Mouse (Mus musculus): ENCODE measurements around the gene Rdx. TPM values are rescaled to one million over a fixed set of nuclear protein-coding genes. Genes with fewer than 3 reads are reported as not detected.

The Rdx gene
- polyA plus RNA-seq, 1 experiment from 2014 or later = 108 TPM

DNA sequence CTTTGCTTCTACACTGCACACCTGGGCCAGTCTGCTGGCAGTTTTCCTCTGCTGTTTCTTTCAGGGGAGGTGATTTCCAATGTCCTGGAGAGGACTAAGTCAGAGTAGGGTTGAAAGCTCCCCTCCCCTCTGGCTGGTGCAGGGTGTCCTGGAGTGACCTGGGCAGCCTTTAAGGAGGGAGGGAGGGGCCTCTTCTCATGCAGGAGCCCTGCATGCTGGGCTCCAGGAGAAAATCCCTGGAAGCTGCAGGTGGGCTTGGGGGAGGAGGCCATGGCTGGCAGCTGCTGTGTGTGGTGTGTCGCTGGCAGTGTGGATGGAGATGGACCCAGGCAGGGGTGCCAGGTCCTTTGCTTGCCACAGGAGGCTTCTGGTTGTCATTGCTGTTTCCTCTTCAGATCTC is 50.4 kb downstream of the Rdx start:
- 42% methylated on average over 1 of the region's 1 CpGs for WGBS
- Histone ChIP-seq H3K9ac (replicated peaks) (no peak overlapping the region), H3K27ac (replicated peaks) (no peak overlapping the region), H3K27me3 (no peaks in the 10 kb centered on the region), H3K4me1 (0 out of 2 replicates have a peak, but pooled peaks cover 3% of the 10 kb centered on the region), H3K36me3 (no peaks in the 10 kb centered on the region), H3K9me3 (no peaks in the 10 kb centered on the region), H3K4me3 (no peak overlapping the region), H3K4me2 (replicated peaks) (no peak overlapping the region)
- no peak for ATAC-seq (replicated peaks)

DNA sequence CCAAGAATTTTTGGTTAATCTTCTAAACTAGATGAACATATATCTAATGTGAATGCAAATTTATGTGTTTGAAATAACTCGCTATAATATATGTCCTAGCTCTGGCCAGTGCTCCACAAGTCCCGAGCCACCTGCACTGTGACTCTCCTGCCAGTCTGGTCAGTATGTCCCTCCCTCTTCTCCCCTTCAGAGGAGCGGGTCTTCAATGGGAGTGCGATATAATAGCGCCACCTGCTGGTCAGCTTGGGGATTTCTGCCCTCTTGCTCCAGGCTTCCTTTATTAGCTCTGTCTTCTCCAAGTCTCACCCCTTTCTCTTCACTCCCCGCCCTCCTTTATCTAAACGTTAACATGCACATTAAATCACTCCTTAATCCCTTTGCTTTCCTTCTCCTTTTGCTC is 51.6 kb downstream of the Rdx start:
- H3K4me1 ChIP-seq = 0 out of 2 replicates have a peak, but pooled peaks cover 3% of the 10 kb centered on the region
- no peak overlapping the region for H3K9ac ChIP-seq (replicated peaks)
- no peak overlapping the region for H3K4me3 ChIP-seq
- WGBS = under 1% methylated on average over 7 of the region's 7 CpGs
- no peaks in the 10 kb centered on the region for H3K36me3 ChIP-seq
- H3K9me3 ChIP-seq = no peaks in the 10 kb centered on the region
- H3K27ac ChIP-seq (replicated peaks) = no peak overlapping the region
- peak; percentile 73 for ATAC-seq (replicated peaks)
- H3K4me2 ChIP-seq (replicated peaks) = no peak overlapping the region
- no peaks in the 10 kb centered on the region for H3K27me3 ChIP-seq

GRCm38 (mm10) chr9:52100426-52100825 is 53.5 kb downstream of the Rdx start:
- Histone ChIP-seq H3K9me3 (no peaks in the 10 kb centered on the region), H3K9ac (replicated peaks) (no peak overlapping the region), H3K27me3 (no peaks in the 10 kb centered on the region), H3K4me3 (no peak overlapping the region), H3K4me2 (replicated peaks) (no peak overlapping the region), H3K27ac (replicated peaks) (no peak overlapping the region), H3K36me3 (no peaks in the 10 kb centered on the region), H3K4me1 (0 out of 2 replicates have a peak, but pooled peaks cover 3% of the 10 kb centered on the region)
- WGBS = 93% methylated on average over 14 of the region's 14 CpGs
- no peak for ATAC-seq (replicated peaks)

- H3K9me3 ChIP-seq = no peaks in the 10 kb centered on the region
- no peak overlapping the region for H3K4me3 ChIP-seq
- H3K27ac ChIP-seq (replicated peaks) = no peak overlapping the region
- no peak overlapping the region for H3K9ac ChIP-seq (replicated peaks)
- H3K4me1 ChIP-seq = 0 out of 2 replicates have a peak, but pooled peaks cover 3% of the 10 kb centered on the region
- no peak overlapping the region for H3K4me2 ChIP-seq (replicated peaks)
- no peaks in the 10 kb centered on the region for H3K36me3 ChIP-seq
- H3K27me3 ChIP-seq = no peaks in the 10 kb centered on the region
- 65% methylated on average over 13 of the region's 13 CpGs for WGBS
- ATAC-seq (replicated peaks) = no peak; the same call in 1 of the 2 replicates
Observed at GRCm38 (mm10) chr9:52102060-52102844, 55.3 kb downstream of the Rdx start.

DNA sequence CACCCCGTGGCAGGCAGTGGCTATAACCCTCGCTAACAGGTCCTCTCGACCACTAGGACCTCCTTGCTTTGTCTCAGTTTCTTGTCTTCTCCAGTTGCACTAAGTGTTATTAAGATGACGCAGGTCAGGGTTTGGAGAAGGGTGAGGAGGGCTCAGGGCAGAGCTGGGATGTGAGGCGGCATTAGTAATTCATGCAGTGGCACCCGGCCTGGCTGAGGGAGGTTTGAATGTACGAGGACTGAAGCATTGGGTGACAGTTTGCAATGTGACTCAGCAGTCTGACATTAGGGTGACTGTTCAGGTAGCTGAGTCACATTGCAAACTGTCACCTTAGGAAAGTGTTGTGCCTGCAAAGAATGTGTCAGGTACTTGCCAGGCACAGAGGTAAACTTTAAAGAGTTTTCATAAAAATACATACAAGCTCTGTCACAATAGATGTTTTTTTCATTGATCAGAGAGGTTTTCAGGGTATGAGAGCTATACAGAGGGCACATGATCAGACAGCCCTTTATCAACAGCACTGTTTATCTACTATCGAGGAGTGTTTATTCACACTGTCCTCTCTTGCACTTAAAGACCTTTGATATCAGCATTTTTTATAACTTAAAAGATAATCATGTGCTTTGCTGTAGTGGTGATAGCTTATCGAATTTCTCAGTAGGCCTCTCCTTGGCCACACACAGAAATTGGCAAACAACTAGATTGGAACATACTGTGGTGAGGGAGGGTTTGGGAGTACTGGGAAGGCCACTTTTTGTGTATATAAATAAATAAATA is 56.7 kb downstream of the Rdx start:
- Histone ChIP-seq H3K4me2 (replicated peaks) (no peak overlapping the region), H3K4me1 (0 out of 2 replicates have a peak, but pooled peaks cover 3% of the 10 kb centered on the region), H3K36me3 (no peaks in the 10 kb centered on the region), H3K27ac (replicated peaks) (no peak overlapping the region), H3K27me3 (no peaks in the 10 kb centered on the region), H3K9me3 (no peaks in the 10 kb centered on the region), H3K9ac (replicated peaks) (no peak overlapping the region), H3K4me3 (no peak overlapping the region)
- 81% methylated on average over 9 of the region's 9 CpGs for WGBS
- ATAC-seq (replicated peaks) = no peak

DNA sequence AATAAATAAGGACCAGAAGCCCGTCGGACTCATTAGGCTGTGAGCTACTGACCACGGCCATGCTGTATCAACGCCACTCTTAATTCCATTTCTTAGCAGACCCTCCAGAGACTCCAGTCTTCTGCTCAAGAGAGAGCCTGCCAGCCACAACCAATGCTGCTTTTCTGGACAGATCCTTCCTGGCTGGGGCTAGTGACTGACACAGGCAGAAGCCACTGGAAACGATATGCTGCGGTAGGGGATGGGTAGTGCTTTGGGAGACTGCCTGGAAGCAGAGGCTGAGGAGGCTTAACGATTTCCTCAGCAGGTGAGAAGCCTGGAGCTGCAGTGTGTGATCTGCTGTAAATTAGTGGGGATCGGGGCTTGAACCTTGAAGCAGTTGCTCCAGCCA is 57.2 kb downstream of the Rdx start:
- H3K9ac ChIP-seq (replicated peaks) = no peak overlapping the region
- H3K4me2 ChIP-seq (replicated peaks) = no peak overlapping the region
- H3K4me3 ChIP-seq = no peak overlapping the region
- H3K27me3 ChIP-seq = no peaks in the 10 kb centered on the region
- no peaks in the 10 kb centered on the region for H3K9me3 ChIP-seq
- H3K36me3 ChIP-seq = no peaks in the 10 kb centered on the region
- H3K4me1 ChIP-seq = 0 out of 2 replicates have a peak, but pooled peaks cover 3% of the 10 kb centered on the region
- 77% methylated on average over 8 of the region's 8 CpGs for WGBS
- ATAC-seq (replicated peaks) = no peak
- no peak overlapping the region for H3K27ac ChIP-seq (replicated peaks)

GRCm38 (mm10) chr9:52105423-52105822 is 58.5 kb downstream of the Rdx start:
- Histone ChIP-seq H3K9me3 (no peaks in the 10 kb centered on the region), H3K9ac (replicated peaks) (no peak overlapping the region), H3K27me3 (no peaks in the 10 kb centered on the region), H3K4me1 (0 out of 2 replicates have a peak, but pooled peaks cover 3% of the 10 kb centered on the region), H3K4me2 (replicated peaks) (no peak overlapping the region), H3K36me3 (no peaks in the 10 kb centered on the region; the same call in 1 of the 2 replicates), H3K27ac (replicated peaks) (no peak overlapping the region), H3K4me3 (no peak overlapping the region)
- no peak for ATAC-seq (replicated peaks)
- 90% methylated on average over 6 of the region's 6 CpGs for WGBS

DNA sequence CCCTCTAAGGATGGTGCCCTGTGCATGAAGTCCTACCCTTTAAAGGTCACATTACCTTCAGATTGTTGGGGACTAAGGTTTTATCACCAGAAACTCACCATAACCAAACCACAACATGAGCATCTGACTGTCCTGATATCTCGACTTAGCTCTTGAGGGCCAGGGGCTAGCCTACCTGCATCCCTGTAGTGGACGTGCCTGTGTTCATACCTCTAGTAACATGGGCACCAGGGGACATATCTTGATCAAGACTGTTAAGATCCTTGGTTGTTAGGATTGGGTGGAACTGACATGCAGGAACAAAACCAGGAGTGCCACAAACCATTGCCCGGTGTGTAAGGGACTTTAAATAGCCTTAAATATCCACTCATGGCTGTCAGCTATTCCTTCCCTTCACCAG is 60.2 kb downstream of the Rdx start:
- H3K4me2 ChIP-seq (replicated peaks) = no peak overlapping the region
- 99% methylated on average over 3 of the region's 3 CpGs for WGBS
- H3K4me3 ChIP-seq = no peak overlapping the region
- peaks cover 7% of the 10 kb centered on the region for H3K36me3 ChIP-seq
- no peak overlapping the region for H3K9ac ChIP-seq (replicated peaks)
- no peaks in the 10 kb centered on the region for H3K9me3 ChIP-seq
- H3K27ac ChIP-seq (replicated peaks) = no peak overlapping the region
- H3K4me1 ChIP-seq = no peaks in the 10 kb centered on the region
- H3K27me3 ChIP-seq = no peaks in the 10 kb centered on the region
- ATAC-seq (replicated peaks) = no peak

DNA sequence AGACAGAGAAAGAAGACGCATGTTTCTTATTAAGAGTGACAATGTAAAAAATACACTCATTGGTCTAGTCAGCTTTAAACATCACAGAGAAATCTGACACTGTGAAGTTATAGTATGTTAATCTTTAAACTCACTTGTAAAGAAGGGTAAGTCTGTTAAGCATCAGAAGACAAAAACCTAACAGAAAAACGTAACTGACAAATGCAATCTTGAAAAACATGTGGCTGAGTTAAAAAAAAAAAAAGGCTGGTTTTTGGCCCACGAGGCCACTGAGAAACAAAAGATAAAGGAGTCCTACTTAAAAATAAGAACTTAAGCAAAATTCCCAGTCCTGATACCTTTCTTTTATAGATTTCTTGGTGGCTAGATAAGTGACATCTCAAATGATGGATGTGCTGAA is 63.8 kb downstream of the Rdx start:
- no peaks in the 10 kb centered on the region for H3K9me3 ChIP-seq
- peaks cover 23% of the 10 kb centered on the region for H3K36me3 ChIP-seq
- WGBS = 87% methylated on average over 3 of the region's 3 CpGs
- no peaks in the 10 kb centered on the region for H3K27me3 ChIP-seq
- no peak overlapping the region for H3K4me2 ChIP-seq (replicated peaks)
- H3K4me1 ChIP-seq = no peaks in the 10 kb centered on the region
- no peak for ATAC-seq (replicated peaks)
- no peak overlapping the region for H3K9ac ChIP-seq (replicated peaks)
- H3K4me3 ChIP-seq = no peak overlapping the region
- no peak overlapping the region for H3K27ac ChIP-seq (replicated peaks)

DNA sequence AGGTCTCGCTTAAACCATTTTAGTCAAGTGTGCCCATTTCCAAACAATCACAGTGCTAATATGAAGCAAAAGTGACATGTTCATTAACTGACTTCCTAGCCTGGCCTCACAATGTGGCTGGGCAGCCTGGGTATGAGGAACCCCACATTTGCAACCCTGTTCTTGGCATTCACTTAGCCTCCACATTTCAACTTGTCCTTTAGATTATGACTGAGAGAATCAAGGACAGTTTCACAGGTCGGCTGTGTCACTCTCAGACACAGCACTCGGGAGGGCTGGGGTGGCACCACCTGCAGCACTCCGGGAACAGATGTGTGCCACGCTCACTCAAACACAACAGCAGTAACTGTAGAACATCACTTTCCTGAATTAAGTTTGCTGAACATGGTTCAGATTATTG is 66.1 kb downstream of the Rdx start:
- Histone ChIP-seq H3K27me3 (no peaks in the 10 kb centered on the region), H3K36me3 (peaks cover 40% of the 10 kb centered on the region), H3K4me3 (no peak overlapping the region), H3K4me2 (replicated peaks) (no peak overlapping the region), H3K27ac (replicated peaks) (no peak overlapping the region), H3K4me1 (no peaks in the 10 kb centered on the region), H3K9ac (replicated peaks) (no peak overlapping the region), H3K9me3 (no peaks in the 10 kb centered on the region)
- no peak for ATAC-seq (replicated peaks)
- 93% methylated on average over 5 of the region's 5 CpGs for WGBS

GRCm38 (mm10) chr9:52119212-52119611 is 72.2 kb downstream of the Rdx start:
- Histone ChIP-seq H3K4me3 (no peak overlapping the region), H3K9me3 (no peaks in the 10 kb centered on the region), H3K27me3 (no peaks in the 10 kb centered on the region), H3K27ac (replicated peaks) (no peak overlapping the region), H3K36me3 (peaks cover 47% of the 10 kb centered on the region), H3K4me2 (replicated peaks) (no peak overlapping the region), H3K9ac (replicated peaks) (no peak overlapping the region), H3K4me1 (no peaks in the 10 kb centered on the region)
- ATAC-seq (replicated peaks) = no peak
- 93% methylated on average over 4 of the region's 4 CpGs for WGBS

DNA sequence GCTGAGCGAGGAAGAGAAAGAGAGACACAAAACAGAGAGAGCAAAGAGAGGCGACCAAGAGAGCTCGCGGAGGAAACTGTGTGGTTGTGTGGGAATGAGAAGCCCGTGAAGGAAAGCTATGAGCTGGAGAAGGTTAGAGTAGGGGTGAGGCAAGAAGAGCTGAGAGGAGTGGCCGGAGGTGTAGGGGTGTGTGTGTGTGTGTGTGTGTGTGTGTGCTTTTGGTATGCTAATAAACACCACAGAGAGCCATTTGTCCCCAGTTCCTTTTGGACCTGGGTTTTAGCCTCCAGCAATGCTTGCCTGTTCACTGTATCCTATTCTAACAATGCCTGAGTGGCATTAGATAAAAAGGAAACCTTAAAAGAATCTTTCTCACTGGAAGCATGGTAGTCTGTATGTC is 78.3 kb downstream of the Rdx start:
- Histone ChIP-seq H3K27me3 (no peaks in the 10 kb centered on the region), H3K27ac (replicated peaks) (no peak overlapping the region), H3K9me3 (no peaks in the 10 kb centered on the region), H3K36me3 (peaks cover 17% of the 10 kb centered on the region), H3K4me2 (replicated peaks) (no peak overlapping the region), H3K4me1 (no peaks in the 10 kb centered on the region), H3K4me3 (no peak overlapping the region), H3K9ac (replicated peaks) (no peak overlapping the region)
- no peak for ATAC-seq (replicated peaks)
- WGBS = 85% methylated on average over 6 of the region's 6 CpGs
